Mouse (Mus musculus): ENCODE results near the gene Elp4. TPM values are rescaled to one million over a fixed set of nuclear protein-coding genes. Genes with fewer than 3 reads are reported as not detected.

Gene Elp4
- polyA plus RNA-seq, 1 experiment from 2014 or later = 34.3 TPM

GRCm38 (mm10) chr2:105674061-105674874, 230.1 kb downstream of the Elp4 start:
- H3K27ac ChIP-seq (replicated peaks) = no peak overlapping the region
- H3K36me3 ChIP-seq = no peaks in the 10 kb centered on the region
- H3K9me3 ChIP-seq (replicated peaks) = no peaks in the 10 kb centered on the region
- WGBS = 2% methylated on average over 36 of the region's 36 CpGs
- H3K4me1 ChIP-seq = peaks cover 44% of the 10 kb centered on the region
- peak overlapping the region; percentile 35 for H3K4me3 ChIP-seq (replicated peaks)
- no peak overlapping the region for H3K9ac ChIP-seq
- H3K27me3 ChIP-seq = peaks cover 97% of the 10 kb centered on the region
- ATAC-seq (ENCODE audit: insufficient number of reproducible peaks, low FRiP score, low TSS enrichment, low read depth) = no peak
- H3K4me2 ChIP-seq (replicated peaks) = peak overlapping the region; percentile 58

GRCm38 (mm10) chr2:105673631-105674060, 230.7 kb downstream of the Elp4 start:
- no peak overlapping the region for H3K27ac ChIP-seq (replicated peaks)
- H3K36me3 ChIP-seq = no peaks in the 10 kb centered on the region
- H3K27me3 ChIP-seq = peaks cover 97% of the 10 kb centered on the region
- H3K9ac ChIP-seq = no peak overlapping the region
- peaks cover 50% of the 10 kb centered on the region for H3K4me1 ChIP-seq
- H3K4me2 ChIP-seq (replicated peaks) = no peak overlapping the region
- H3K9me3 ChIP-seq (replicated peaks) = no peaks in the 10 kb centered on the region
- 0 out of 2 replicates have a peak overlapping the region, but pooled peaks have one; percentile 7 for H3K4me3 ChIP-seq (replicated peaks)
- WGBS = 3% methylated on average over 10 of the region's 10 CpGs
- ATAC-seq (ENCODE audit: insufficient number of reproducible peaks, low FRiP score, low TSS enrichment, low read depth) = no peak

- Histone ChIP-seq H3K36me3 (no peaks in the 10 kb centered on the region), H3K27me3 (peaks cover 99% of the 10 kb centered on the region), H3K9me3 (replicated peaks) (no peaks in the 10 kb centered on the region), H3K27ac (replicated peaks) (no peak overlapping the region), H3K9ac (no peak overlapping the region), H3K4me3 (replicated peaks) (no peak overlapping the region), H3K4me2 (replicated peaks) (no peak overlapping the region), H3K4me1 (peaks cover 53% of the 10 kb centered on the region)
- no peak for ATAC-seq (ENCODE audit: insufficient number of reproducible peaks, low FRiP score, low TSS enrichment, low read depth)
- WGBS = 3% methylated on average over 6 of the region's 6 CpGs
These were observed 231.3 kb downstream of the Elp4 start for GRCm38 (mm10) chr2:105673054-105673453.

GRCm38 (mm10) chr2:105672596-105672960, 231.8 kb downstream of the Elp4 start:
- H3K9me3 ChIP-seq (replicated peaks) = no peaks in the 10 kb centered on the region
- no peak for ATAC-seq (ENCODE audit: insufficient number of reproducible peaks, low FRiP score, low TSS enrichment, low read depth)
- H3K27ac ChIP-seq (replicated peaks) = no peak overlapping the region
- peaks cover 99% of the 10 kb centered on the region for H3K27me3 ChIP-seq
- H3K4me2 ChIP-seq (replicated peaks) = no peak overlapping the region
- peaks cover 54% of the 10 kb centered on the region for H3K4me1 ChIP-seq
- WGBS = 0% methylated on average over 16 of the region's 16 CpGs
- H3K36me3 ChIP-seq = no peaks in the 10 kb centered on the region
- H3K4me3 ChIP-seq (replicated peaks) = no peak overlapping the region
- H3K9ac ChIP-seq = no peak overlapping the region

- Histone ChIP-seq H3K4me3 (replicated peaks) (no peak overlapping the region), H3K9ac (no peak overlapping the region), H3K4me1 (peaks cover 60% of the 10 kb centered on the region), H3K4me2 (replicated peaks) (no peak overlapping the region), H3K27me3 (peaks cover 99% of the 10 kb centered on the region), H3K27ac (replicated peaks) (no peak overlapping the region), H3K9me3 (replicated peaks) (no peaks in the 10 kb centered on the region), H3K36me3 (no peaks in the 10 kb centered on the region)
- WGBS = 3% methylated on average over 25 of the region's 25 CpGs
- ATAC-seq (ENCODE audit: insufficient number of reproducible peaks, low FRiP score, low TSS enrichment, low read depth) = no peak
These were observed 232.4 kb downstream of the Elp4 start for GRCm38 (mm10) chr2:105671798-105672595.

- H3K4me3 ChIP-seq (replicated peaks) = no peak overlapping the region
- H3K9me3 ChIP-seq (replicated peaks) = no peaks in the 10 kb centered on the region
- WGBS = 4% methylated on average over 9 of the region's 9 CpGs
These were observed 233.1 kb downstream of the Elp4 start for GRCm38 (mm10) chr2:105671116-105671797.

GRCm38 (mm10) chr2:105670731-105671095, 233.7 kb downstream of the Elp4 start:
- Histone ChIP-seq H3K9me3 (replicated peaks) (no peaks in the 10 kb centered on the region), H3K27ac (replicated peaks) (no peak overlapping the region), H3K36me3 (no peaks in the 10 kb centered on the region), H3K4me2 (replicated peaks) (no peak overlapping the region), H3K4me3 (replicated peaks) (no peak overlapping the region), H3K9ac (no peak overlapping the region), H3K27me3 (peaks cover 99% of the 10 kb centered on the region), H3K4me1 (peaks cover 53% of the 10 kb centered on the region)
- 5% methylated on average over 6 of the region's 6 CpGs for WGBS
- no peak for ATAC-seq (ENCODE audit: insufficient number of reproducible peaks, low FRiP score, low TSS enrichment, low read depth)

More at GRCm38 (mm10) chr2:105671116-105671797, 233.1 kb downstream of the Elp4 start:
- Histone ChIP-seq H3K27me3 (peaks cover 99% of the 10 kb centered on the region), H3K4me2 (replicated peaks) (no peak overlapping the region), H3K4me1 (peaks cover 58% of the 10 kb centered on the region), H3K27ac (replicated peaks) (no peak overlapping the region), H3K36me3 (no peaks in the 10 kb centered on the region), H3K9ac (no peak overlapping the region)
- no peak for ATAC-seq (ENCODE audit: insufficient number of reproducible peaks, low FRiP score, low TSS enrichment, low read depth)

GRCm38 (mm10) chr2:105669881-105670730, 234.3 kb downstream of the Elp4 start:
- Histone ChIP-seq H3K4me3 (replicated peaks) (peak overlapping the region; percentile 22; the same call in 1 of the 2 replicates), H3K36me3 (no peaks in the 10 kb centered on the region), H3K27ac (replicated peaks) (no peak overlapping the region), H3K4me2 (replicated peaks) (no peak overlapping the region), H3K9me3 (replicated peaks) (no peaks in the 10 kb centered on the region), H3K9ac (no peak overlapping the region), H3K4me1 (peaks cover 47% of the 10 kb centered on the region), H3K27me3 (peaks cover 99% of the 10 kb centered on the region)
- no peak for ATAC-seq (ENCODE audit: insufficient number of reproducible peaks, low FRiP score, low TSS enrichment, low read depth)
- WGBS = 3% methylated on average over 29 of the region's 29 CpGs

- no peak for ATAC-seq (ENCODE audit: insufficient number of reproducible peaks, low FRiP score, low TSS enrichment, low read depth)
- under 1% methylated on average over 35 of the region's 35 CpGs for WGBS
- no peaks in the 10 kb centered on the region for H3K9me3 ChIP-seq (replicated peaks)
- peak overlapping the region; percentile 25; the same call in 1 of the 2 replicates for H3K4me2 ChIP-seq (replicated peaks)
- peaks cover 40% of the 10 kb centered on the region for H3K4me1 ChIP-seq
- H3K27ac ChIP-seq (replicated peaks) = no peak overlapping the region
- peak overlapping the region; percentile 22 for H3K4me3 ChIP-seq (replicated peaks)
- no peaks in the 10 kb centered on the region for H3K36me3 ChIP-seq
- H3K9ac ChIP-seq = no peak overlapping the region
- peaks cover 99% of the 10 kb centered on the region for H3K27me3 ChIP-seq
These were observed 234.9 kb downstream of the Elp4 start for GRCm38 (mm10) chr2:105669371-105669861.

Measured in embryonic facial prominence, embryonic 15.5 days (tissue).